Mouse (Mus musculus): Measurements from ENCODE around the gene Gabrb2.

- no peak for TF ChIP-seq POLR2A (IDR thresholded peaks at IDR 0.05; ENCODE audit: low read depth, low read length)
- TF ChIP-seq CTCF (IDR thresholded peaks at IDR 0.05; ENCODE audit: borderline replicate concordance, insufficient read depth, low read length): no peak
Measured at GRCm38 (mm10) chr11:42393451-42393850, 26.1 kb upstream of the Gabrb2 start.

All from embryonic fibroblast, embryonic 13.5 days (primary cell).